Mouse (Mus musculus) NIH3T3 (cell line): ENCODE results near the gene Iqcd.

Experiments
- DNase-seq: peaks from one replicate; pipeline ENCODE4 v3.0.0-alpha.2; 2012; ENCODE audit warnings: low read depth

The Iqcd gene

DNA sequence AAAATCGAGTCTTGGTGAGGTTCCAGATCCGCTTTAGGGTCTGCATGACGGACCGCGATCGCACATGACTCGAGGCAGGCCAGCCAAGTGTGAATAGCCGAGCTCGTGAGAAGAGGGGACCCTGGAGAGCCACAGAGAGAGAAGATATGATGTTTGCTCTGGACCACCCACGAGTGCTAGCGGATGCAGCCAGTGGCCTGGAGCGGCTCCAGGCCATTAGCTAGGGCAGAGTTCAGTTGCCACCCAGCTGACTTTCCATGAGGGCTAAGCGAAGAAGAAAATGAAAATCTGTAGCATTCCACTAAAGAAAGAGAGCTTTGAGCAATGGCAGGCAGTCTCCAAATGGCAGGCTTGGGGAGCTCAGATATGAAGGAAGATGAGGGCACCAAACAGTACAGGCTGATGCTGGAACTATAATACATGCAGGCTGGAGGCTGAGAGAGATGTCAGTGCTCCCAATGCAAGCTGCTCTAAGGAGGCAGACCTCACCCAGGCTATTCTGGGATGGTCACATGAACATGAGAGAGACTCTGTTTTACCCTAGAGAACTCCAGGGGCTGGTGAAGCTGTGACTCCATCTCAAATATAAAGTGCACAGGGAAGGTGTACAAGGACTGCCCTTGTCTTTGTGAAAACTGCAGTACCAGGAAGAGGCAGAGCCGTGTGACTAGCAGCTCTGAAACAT is 17.6 kb upstream of the Iqcd start:
- DNase-seq = no peak

DNA sequence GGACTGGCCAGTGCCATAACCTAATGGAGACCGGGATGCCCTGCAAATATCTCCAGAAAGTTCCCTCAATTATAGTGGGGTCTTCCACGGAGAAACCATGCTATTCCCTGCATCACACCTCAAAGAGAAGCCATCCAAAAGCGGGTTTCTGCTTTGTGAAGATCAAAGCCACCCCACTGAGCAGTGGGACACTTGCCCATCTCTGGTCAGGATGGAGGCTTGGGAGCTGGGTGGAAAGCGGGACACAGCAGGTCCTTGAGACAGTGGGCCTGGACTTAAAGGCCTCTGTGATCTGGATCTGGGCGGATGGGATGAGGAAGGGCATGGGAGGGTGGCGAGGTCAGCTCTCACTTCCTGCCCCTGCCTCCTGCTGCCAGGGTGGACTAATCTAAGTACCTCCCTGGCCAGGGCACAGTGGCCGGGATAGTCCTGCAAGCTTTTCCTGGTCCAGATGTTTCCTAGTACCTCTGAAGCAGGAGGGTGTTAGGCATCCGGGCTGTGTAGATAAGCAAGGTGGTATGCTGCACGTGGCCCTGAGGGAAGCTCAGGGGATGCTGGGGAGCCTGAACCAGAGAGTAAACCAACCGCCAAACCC is 14.2 kb upstream of the Iqcd start:
- no peak for DNase-seq

DNA sequence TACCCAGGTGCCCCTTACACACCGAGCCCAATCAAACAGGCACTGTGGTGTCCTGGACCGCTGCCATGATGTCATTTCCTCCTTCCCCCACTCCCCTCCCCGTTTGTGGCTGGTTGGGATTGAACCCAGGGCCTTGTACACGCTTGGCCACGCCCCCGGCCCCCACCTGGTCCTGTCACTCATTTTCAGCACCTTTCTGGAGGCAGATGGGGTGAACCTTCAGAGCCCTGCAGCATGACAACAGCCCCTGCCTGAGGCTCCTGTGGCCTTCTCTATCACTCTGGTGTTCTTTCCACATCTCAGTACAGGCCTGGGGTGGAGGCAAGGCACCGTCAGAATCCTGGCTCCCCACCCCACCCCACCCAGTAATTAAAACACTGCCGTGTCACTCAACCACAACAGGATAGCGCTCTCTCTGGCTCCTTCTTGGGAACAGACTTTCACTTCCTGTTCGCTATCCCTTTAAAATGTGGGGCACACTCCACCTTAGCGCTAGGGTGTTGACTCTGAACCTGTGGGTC is 12.0 kb upstream of the Iqcd start:
- no peak for DNase-seq

DNA sequence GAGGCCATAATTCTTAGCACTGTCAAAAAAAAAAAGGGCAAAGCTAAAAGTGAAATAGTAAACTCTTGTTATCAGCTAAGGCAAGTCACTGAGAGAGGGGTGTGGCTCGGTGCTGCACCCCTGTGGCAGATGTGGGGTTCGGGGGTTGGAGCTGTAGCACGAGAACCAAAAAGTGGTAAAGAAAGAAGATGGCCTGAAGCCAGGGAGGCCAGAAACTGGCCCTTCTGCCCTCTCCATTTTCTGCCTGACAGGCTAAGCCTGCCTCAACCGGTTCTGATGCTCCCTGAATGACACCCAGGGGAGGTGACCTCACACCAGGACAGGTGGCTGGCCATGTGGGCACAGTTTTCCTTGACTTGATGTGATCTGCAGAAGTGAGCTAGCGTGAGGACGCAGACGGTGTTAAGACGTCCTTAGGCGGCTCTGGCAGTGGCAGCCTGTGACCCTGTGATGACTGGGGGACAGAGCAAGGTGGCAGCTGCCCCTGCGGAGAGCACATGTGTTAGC is 10.8 kb upstream of the Iqcd start:
- no peak for DNase-seq

DNA sequence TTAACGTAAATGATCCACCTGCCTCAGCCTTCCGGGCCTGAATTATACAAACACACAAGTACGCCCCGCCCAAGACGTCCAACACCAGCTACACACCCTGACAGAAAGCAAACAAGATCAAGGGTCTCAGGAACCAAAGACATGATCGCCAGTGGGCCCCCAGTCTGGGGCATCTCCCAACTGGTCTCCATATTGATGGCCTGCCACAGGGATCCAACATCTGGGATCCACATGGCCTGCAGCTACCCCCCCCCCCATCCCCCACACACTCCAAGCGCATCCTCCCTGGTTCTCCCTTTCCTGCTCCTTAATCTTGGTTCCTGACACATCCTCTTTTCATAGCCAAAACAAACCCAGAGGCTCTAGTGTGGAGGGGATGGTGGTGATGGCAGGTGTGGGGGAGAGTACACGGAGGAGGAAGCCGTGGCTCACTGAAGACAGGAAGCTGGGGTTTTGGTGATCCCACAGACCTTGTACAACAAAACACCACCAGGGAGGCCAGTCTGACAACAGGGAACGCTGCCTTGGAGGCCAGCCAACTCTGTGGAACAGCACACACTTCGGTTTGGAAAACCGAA is 10.2 kb upstream of the Iqcd start:
- DNase-seq = peak; percentile 48

DNA sequence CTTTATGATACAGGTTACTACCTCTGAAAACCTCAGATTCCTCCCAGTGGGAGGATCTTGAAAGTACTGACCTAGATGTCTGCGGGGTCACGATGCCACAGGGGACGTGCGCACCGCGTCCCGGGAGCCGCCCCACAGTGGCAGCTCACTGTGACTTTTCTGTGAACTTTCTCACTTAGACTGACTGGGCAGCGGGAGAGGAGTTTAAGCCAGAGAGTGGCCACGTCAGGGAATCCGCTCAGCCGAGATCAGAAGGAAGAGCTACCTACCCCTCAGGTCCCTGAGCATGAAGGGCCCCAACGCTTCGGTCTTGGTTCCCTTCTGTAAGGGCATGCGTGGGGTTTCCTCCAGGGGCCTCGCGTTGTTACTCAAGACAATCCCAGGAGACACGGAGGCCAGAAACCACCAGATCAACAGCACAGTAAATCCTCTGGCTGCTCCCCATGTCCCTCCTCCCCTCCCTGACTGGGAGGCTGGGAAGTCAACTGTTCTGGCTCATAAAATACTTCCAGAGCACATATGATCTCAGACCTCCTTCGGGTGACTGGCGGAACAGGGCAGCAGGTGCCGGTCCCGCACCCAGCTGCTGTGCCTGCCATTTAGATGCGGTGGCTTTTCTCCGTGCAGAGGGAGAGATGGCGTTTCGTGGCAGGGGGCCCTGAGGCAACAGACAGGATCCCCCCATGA is 9.5 kb upstream of the Iqcd start:
- DNase-seq = peak; percentile 54

DNA sequence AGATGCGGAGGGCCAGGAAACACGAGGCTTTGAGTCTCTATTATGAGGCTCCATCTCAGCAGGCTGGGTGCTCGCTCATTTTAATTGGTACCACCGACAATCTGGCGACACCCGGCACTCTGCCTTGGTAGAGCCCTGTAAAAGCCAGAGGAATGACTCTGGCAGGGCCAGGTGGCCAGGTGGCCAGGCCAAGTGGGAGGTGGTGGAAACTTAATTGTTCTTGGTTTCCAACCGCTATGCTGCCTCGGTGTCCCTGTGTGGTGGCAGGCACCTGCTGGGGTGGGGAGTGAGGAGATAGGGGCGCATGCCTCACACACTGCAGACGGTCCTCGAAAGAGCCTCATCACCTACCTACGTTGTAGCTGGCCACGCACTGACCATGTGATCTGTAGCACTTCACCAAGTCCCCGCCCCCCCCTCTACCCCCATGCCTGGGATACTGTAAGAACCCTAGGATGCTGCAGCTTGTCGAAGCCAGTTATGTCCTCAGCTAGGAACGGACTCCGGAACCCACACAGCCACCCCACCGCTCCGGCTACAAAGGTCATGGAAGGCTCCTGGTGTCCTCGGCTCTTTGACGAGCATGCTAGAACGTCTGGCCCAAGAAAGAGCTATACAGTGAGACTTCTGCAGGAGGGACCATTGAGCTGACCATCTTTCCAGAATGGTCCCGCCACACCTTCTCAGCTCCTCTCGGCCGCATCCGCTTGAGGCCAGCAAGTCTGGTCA is 8.8 kb upstream of the Iqcd start:
- no peak for DNase-seq

DNA sequence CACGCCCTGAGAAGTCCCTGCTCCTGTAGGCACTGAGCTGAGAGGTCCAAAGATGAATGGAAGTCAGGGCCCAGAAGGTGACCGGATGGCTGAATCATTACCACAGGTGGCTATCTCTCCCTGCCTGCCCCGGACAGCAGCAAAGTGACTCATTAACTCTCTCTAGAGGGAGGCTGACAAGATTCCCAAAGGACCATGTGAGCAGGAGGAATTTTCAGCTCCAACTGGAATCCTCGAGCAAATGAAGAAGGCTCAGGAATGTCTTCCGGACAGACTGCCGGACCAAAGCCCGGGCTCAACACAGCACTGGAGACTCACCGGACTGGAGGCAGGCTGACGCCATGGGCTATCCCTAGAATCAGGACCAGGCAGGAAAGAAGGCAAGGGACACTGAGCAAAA is 6.8 kb upstream of the Iqcd start:
- DNase-seq = no peak

DNA sequence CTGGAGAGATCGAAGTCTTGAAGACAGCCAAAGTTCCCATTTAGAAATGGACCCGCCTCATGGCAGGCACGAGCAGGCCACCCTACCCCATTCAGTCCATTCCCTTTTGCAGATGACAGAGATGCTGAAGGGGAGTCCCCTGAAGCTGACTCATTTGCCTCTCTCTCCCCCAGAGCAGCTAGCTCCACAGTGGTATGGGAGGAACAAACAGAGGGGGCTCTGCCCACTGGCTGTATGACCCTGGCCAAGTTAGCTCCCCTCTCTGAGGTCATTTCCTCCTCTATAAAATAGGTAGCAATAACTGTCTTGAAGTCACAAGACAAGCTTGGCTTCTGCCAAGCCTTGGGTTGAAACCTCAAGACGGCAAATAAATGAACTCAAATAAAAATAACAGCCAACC is 5.3 kb upstream of the Iqcd start:
- DNase-seq = no peak

DNA sequence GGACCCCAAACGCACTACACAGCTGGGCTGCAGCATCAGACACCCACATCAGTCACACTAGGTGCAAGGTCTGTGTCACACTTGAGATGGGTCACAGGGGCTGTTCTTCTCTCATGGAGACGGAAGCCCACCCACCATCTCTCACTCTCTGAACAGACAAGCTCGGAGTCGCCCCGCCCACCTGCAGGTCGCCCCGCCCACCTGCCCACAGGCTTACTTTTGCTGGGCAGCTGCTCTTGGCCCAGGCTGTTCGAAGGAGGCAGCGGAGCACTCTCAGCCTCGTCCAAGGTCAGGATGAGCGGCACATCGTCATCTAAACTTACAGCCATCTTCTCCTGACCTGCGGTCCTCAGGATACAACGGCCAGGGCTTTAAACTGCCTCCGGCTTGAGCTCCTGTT is 3.8 kb upstream of the Iqcd start:
- DNase-seq = no peak

DNA sequence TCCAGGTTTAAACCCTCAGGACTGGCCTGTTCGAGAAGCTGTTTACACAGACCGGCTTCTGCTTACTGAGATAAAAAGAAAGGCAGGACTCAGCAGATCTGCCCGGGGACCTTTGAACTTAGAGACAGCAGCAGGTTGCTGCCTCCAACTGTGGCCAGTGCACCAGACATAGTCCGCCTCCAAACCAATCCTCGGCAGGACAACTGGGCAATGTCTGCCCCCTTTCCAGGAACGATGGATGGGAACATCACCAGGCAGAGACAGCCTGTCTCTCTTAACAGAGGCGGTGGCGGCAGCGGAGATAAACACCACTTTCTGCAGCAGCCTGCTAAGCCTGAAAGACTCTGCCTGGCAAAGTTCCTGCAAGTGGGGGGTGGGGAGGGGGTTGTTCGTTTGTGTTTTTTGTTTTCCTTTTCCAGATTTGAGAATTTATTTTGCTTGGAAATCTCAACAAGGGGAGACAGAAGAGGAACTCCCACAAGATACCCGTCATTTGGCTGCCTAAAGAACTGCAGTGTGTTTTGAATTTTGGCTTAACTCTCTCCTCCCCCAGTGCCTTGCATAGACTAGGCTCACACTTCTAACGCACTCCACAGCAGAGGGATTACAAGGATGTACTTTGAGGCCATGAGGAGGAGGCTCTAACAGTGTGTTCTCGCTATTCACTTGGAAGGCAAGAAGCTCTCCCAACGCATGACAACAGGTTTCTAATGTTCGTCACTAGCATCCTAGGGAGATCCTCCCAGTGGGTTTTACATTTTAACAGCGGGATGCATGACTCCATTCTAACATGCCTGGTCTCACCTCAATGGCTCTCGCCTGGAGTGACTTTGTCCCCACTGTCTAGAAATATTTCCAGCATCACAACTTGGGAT is 1.8 kb upstream of the Iqcd start:
- DNase-seq = peak; percentile 49

DNA sequence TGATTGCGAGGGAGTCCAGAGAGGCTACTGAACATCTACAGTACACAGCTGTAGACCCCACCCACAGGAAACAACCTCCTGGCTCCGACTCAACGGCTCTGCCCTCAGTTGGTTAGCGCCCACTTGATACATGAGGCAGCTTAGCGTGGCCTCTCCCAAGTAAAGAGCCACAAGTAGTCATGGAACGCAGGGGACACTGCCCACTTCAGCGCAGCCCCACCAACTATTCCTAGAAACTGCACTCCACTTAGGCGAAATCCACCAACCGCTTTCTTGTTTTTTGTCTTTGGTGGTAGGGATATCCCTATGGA is 1.2 kb upstream of the Iqcd start:
- no peak for DNase-seq

DNA sequence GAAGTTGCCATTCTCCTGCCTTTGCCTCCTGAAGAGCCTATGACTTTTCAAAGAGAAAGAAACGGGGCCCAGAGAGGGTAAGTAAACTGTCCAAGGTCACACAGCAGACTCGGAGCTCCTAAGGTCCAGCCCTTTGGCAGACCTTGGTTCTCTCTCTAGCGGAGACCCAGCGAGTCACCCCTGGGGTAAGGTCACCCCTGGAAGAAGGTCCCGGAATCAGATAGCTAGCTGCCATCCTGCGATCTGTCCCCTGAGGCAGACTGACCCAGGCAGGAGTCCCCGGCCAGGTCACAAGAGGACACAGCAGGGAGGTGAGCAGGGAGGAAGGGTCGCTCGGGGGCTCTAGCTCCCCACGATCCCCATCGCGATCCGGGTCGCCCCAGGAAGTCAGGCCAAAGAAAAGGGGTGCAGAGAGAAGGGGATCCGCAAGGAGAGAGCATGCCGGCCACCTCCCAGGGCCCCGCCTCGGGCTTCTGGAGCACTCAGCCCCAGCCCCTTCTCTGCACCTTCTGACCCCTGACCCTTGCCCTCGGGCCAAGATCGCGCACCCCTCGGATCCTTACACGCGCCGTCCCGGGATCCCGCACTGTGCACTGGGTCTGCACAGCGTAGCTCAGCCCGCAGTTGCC is 762 bp upstream of the Iqcd start:
- no peak for DNase-seq

DNA sequence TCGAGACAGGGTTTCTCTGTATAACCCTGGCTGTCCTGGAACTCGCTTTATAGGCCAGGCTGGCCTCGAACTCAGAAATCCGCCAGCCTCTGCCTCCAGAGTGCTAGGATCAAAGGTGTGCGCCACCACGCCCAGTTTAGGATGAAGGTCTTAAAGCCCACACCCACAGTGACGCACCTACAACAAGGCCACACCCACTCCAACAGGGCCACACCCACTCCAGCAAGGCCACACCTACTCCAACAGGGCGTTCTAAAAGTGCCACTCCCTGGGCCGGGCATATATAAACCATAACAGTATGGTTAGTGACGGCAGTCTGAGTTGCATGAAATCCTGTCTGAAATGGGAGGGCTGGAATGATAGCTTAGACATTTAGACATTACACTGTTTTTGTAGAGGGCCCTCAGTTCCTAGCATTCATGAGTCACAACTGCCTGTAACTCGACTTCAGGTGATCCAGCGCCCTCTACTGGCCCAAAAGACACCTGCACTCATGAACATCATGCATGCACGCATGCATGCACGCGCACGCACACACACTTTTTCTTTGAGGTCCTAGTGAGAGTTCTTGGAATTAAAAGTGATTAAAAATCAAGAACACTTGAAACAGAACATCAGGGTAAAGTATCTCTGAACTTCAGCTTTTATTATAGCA is 1.7 kb downstream of the Iqcd start:
- peak; percentile 63 for DNase-seq

DNA sequence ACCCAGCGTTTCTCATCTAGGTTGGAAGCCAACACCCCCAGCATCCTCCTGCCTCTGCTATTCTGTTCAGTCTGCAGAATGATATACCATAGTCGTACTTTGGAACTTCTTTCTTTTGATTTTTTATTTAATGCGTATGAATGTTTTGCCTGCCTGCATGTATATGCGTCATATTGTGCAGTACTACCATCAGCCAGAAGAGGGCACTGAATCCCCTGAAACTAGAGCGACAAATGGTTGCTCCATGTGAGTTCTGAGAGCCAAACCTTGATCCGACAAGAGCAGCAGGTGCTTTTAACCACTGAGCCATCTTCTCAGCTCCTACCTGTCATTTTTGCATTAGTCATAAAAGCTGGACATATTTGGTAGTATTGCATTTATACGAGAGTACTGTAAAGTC is 3.3 kb downstream of the Iqcd start:
- peak; percentile 42 for DNase-seq

DNA sequence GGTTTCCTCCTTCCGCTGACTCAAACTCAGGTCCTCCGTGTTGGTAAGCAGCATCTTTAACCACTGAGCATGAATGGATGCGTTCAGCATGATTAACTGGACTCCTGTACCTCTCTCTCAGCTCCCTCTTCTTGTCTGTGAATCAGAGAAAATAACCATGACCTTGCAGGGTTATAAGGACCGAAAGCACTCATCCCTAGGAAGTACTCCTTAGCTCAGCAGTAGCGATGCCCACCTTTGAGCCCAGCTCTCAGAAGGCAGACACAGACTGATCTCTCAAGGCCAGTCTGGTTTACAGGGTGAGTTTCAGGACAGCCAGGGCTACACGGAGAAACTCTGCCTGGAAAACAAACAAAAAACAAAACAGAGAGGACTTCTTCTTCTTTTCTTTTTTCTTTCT is 5.7 kb downstream of the Iqcd start:
- DNase-seq = no peak

DNA sequence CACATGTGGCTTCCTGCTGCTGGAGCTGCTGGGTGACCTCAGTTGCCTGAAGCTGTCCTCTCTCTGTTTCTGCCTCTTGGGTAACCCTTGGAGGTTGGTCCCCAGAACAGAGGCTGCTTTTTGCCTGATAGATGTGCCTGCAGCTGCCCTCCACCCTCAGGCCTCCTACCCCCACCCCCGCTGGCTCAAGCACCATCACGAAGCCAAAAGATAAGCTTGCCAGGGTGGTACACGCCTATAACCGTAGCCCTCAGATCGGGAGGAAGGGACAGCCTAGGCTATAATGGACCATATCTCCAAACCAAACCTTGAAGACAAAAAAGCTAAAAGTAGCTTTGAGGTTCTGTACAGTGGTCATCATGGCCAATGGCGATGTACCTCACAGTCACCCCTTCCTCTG is 10.8 kb downstream of the Iqcd start:
- DNase-seq = no peak

DNA sequence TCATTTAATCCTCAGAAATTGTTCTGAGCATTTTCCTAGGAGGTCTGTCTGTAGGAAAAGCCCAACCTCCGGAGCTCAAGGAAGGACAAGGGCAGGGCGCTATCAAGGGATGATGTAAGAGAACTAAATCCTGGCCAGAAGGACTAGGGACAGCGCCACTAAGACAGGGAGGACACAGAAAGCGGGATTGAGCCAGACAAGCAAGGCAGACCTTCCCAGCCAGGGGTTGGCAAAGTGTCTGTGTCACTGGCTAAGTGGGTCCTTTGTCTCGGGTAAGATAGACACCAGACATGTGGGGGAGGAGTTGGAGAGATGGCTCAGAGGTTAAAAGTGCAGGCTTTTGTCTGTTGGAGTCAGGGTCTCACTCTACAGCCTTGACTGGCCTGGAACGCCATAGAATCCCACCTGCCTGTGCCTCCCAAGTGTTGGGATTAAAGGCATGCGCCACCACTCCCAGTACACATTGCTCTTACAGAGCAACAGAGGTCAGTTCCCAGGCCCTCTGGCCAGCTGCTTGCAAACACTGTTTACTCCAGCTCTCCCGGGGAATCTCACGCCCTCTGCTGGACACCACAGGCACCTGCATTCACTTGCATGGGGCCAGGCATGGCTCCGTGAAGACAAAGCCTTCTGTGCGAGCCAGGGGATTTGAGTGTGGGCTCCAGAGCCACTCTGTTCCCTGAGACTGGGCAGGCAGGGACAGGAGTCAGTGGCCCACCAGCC is 12.3 kb downstream of the Iqcd start:
- peak; percentile 40 for DNase-seq

DNA sequence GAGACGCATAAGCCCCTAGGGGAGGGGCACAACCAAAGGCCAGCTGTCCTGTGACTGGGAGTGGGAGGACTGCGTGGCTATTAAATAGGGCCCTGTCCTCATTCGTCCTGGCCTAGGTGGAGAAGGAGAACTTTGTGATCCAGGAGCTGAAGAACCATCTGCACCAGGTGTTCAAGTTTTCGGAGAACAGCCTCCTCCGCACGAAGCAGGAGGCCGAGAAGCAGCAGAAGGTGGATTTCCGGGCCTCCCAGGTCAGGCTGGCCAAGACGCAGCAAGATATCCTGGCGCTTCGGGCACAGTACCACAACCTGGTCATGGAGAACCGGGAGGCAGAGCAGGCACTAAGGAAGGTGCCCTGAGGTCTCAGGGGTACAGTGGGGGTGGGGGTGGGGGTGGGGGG is 13.4 kb downstream of the Iqcd start:
- DNase-seq = no peak

DNA sequence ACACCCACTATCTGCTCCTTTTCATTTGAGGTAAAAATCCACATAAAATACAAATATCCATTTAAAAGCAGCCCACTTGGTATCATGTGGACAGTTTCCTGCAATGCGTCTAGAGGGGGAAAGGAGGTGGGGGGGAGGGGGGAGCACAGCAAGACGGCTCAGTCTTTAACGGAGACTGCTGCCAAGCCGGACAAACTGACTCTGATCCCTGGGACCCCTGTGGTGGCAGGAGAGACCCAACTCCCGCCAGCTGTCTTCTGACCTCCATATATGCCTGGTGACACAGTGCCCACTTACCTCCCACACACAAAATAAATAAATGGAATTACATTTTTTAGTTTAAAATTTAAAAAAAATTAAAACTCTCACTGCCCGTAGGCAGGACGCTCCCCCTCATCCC is 14.7 kb downstream of the Iqcd start:
- no peak for DNase-seq
